Mouse (Mus musculus): ENCODE measurements around the gene Slc7a11.

GRCm38 (mm10) chr3:50419161-50419560, 24.3 kb downstream of the Slc7a11 start:
- TF ChIP-seq CTCF (IDR thresholded peaks at IDR 0.05), result no peak
- TF ChIP-seq EP300 (IDR thresholded peaks at IDR 0.05), result no peak
